Comparison of ENCODE assay signal across 8 mouse cellular contexts in the genomic region with DNA sequence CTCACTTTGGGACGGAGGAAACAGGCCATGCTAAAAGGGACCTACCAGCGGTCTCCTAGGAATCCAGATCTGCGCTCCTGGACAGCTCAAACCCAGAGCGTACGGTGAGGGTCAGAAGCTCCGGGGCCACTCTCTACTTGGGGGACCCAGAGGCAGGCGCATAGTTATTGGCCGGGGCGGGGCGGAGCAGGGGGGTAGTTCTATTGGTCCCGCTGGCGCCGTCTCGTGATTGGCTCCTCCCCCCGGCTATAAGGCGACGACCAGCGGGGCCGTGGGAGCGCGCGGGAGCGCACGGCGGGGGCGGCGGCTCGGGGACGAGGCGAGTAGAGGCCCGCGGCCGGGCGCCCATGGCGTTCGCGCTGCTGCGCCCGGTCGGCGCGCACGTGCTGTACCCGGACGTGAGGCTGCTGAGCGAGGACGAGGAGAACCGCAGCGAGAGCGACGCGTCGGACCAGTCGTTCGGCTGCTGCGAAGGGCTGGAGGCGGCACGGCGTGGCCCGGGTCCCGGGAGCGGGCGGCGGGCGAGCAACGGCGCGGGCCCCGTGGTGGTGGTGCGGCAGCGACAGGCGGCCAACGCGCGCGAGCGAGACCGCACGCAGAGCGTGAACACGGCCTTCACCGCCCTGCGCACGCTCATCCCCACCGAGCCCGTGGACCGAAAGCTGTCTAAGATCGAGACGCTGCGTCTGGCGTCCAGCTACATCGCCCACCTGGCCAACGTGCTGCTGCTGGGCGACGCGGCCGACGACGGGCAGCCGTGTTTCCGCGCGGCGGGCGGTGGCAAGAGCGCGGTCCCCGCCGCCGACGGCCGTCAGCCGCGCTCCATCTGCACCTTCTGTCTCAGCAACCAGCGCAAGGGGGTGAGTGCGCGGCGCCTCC. TPM values are rescaled to one million over a fixed set of nuclear protein-coding genes. Genes with fewer than 3 reads are reported as not detected.
DNase-seq lines count a peak whose midpoint lies in the region; ATAC-seq lines count a peak whose summit lies in the region.

A gene (plus strand): TSS at position 283 of the 879 bp plus-strand sequence.

- H3K27ac ChIP-seq in intestine, embryonic 14.5 days (ENCODE audit: low read depth): no peak within 1 kb of the TSS
- H3K27ac ChIP-seq in liver, embryonic 15.5 days (replicated peaks): no peak within 1 kb of the TSS
- no peak within 1 kb of the TSS for H3K27ac ChIP-seq in neural tube, embryonic 14.5 days (ENCODE audit: low read depth, low read length)

- H3K4me2 ChIP-seq in intestine, embryonic 14.5 days (ENCODE audit: low read length): peak within 1 kb of the TSS; percentile 83
- peak within 1 kb of the TSS; percentile 66 for H3K4me2 ChIP-seq in liver, embryonic 15.5 days
- H3K4me2 ChIP-seq in neural tube, embryonic 14.5 days (ENCODE audit: low read depth, low read length): peak within 1 kb of the TSS; percentile 72

- H3K9ac ChIP-seq in intestine, embryonic 14.5 days (ENCODE audit: low read length): peak within 1 kb of the TSS; percentile 40
- H3K9ac ChIP-seq in liver, embryonic 15.5 days: no peak within 1 kb of the TSS
- peak within 1 kb of the TSS; percentile 52 for H3K9ac ChIP-seq in neural tube, embryonic 14.5 days (replicated peaks; ENCODE audit: low read depth, low read length)

- H3K4me1 ChIP-seq in intestine, embryonic 14.5 days (replicated peaks; ENCODE audit: control insufficient read depth, insufficient read depth, low read length): peaks cover 11% of the 10 kb centered on the region; the same call in 1 of the 2 replicates
- H3K4me1 ChIP-seq in liver, embryonic 15.5 days (replicated peaks): peaks cover 27% of the 10 kb centered on the region
- peaks cover 16% of the 10 kb centered on the region; the same call in 1 of the 2 replicates for H3K4me1 ChIP-seq in neural tube, embryonic 14.5 days (ENCODE audit: control insufficient read depth, insufficient read depth, low read length)

- no peaks in the 10 kb centered on the region for H3K36me3 ChIP-seq in intestine, embryonic 14.5 days (ENCODE audit: control insufficient read depth, insufficient read depth, low read length)
- no peaks in the 10 kb centered on the region for H3K36me3 ChIP-seq in liver, embryonic 15.5 days (replicated peaks)
- no peaks in the 10 kb centered on the region for H3K36me3 ChIP-seq in neural tube, embryonic 14.5 days (ENCODE audit: control insufficient read depth, insufficient read depth, low read length)

- WGBS in intestine, embryonic 14.5 days: 1% methylated on average over 92 of the region's 118 CpGs
- under 1% methylated on average over 118 of the region's 118 CpGs for whole genome bisulfite sequencing in liver, embryonic 15.5 days (ENCODE audit: insufficient replicate concordance)
- WGBS in neural tube, embryonic 14.5 days: under 1% methylated on average over 99 of the region's 118 CpGs

- peaks cover 28% of the 10 kb centered on the region for H3K27me3 ChIP-seq in intestine, embryonic 14.5 days (replicated peaks; ENCODE audit: control insufficient read depth, insufficient read depth, low read length)
- H3K27me3 ChIP-seq in liver, embryonic 15.5 days: peaks cover 91% of the 10 kb centered on the region
- H3K27me3 ChIP-seq in neural tube, embryonic 14.5 days (ENCODE audit: control insufficient read depth, insufficient read depth, low read length): peaks cover 4% of the 10 kb centered on the region; the same call in 1 of the 2 replicates

- no peak for ATAC-seq in cerebellum, adult (ENCODE audit: insufficient number of reproducible peaks, low FRiP score, low TSS enrichment)
- ATAC-seq in common myeloid progenitor, adult 5-6 weeks (replicated peaks; ENCODE audit: low read depth, poor library complexity, severe bottlenecking): peak; percentile 76
- ATAC-seq in intestine, embryonic 14.5 days (replicated peaks; ENCODE audit: low FRiP score, low TSS enrichment, low read depth): peak; percentile 83
- ATAC-seq in liver, embryonic 15.5 days (ENCODE audit: insufficient read depth): peak; percentile 70
- peak; percentile 69 for ATAC-seq in neural tube, embryonic 14.5 days (ENCODE audit: low read depth)

- H3K4me3 ChIP-seq in intestine, embryonic 14.5 days (ENCODE audit: low read depth, low read length): peak within 1 kb of the TSS; percentile 48
- H3K4me3 ChIP-seq in liver, embryonic 15.5 days (replicated peaks): peak within 1 kb of the TSS; percentile 44
- H3K4me3 ChIP-seq in neural tube, embryonic 14.5 days (ENCODE audit: low read depth, low read length): peak within 1 kb of the TSS; percentile 43

- peak; percentile 81 to 85 for DNase-seq in cerebellum, postnatal 10 days
- DNase-seq in gonadal fat pad, adult 2 months (ENCODE audit: low read depth): no peak
- DNase-seq in intestine, embryonic 14.5 days (ENCODE audit: low spot score): peak; percentile 78
- DNase-seq in spleen, postnatal 36 days (ENCODE audit: low spot score in 2 of 2): no peak

- H3K9me3 ChIP-seq in intestine, embryonic 14.5 days (ENCODE audit: control insufficient read depth, low read length): no peaks in the 10 kb centered on the region
- H3K9me3 ChIP-seq in liver, embryonic 15.5 days (replicated peaks): no peaks in the 10 kb centered on the region
- H3K9me3 ChIP-seq in neural tube, embryonic 14.5 days (ENCODE audit: control insufficient read depth, low read length): no peaks in the 10 kb centered on the region

RNA-seq across cellular contexts. Expression of the gene that starts here (rescaled TPM):
- total RNA-seq in common myeloid progenitor, adult 5-6 weeks (2017): 1.2 TPM in 1 of 2 replicates, not detected in the other
- 23.0 and 24.8 TPM in 2 replicates for polyA plus RNA-seq in gonadal fat pad, adult 2 months (2012; rRNA removed)
- 14.4 and 15.9 TPM in 2 replicates for polyA plus RNA-seq in intestine, embryonic 14.5 days (2014; fragmentation: Nextera tagmentation; extraction: Ambion mirVana)
- 0.50 and 0.51 TPM in 2 replicates for polyA plus RNA-seq in liver, embryonic 15.5 days (2015; fragmentation: Nextera tagmentation; extraction: Ambion mirVana)
- polyA plus RNA-seq in neural tube, embryonic 14.5 days (2014; fragmentation: Nextera tagmentation; extraction: Ambion mirVana): 1.3 and 3.3 TPM in 2 replicates

Comparison
In these comparisons a context has a peak if more than half of its experiments do, and no peak if none do; other contexts are left out.
1. Peak in ATAC-seq, H3K4me3 ChIP-seq and H3K4me2 ChIP-seq in liver, embryonic 15.5 days; RNA of the gene not detected or under 1 TPM.
2. DNase-seq: peak in cerebellum, postnatal 10 days (2 of 2) and intestine, embryonic 14.5 days (single experiment); none in gonadal fat pad, adult 2 months (single experiment) and spleen, postnatal 36 days (0 of 2).
3. Peak in every context shown above with its lines, with median percentiles within 50 percentile points of each other: H3K4me2 ChIP-seq and H3K4me3 ChIP-seq.